Mouse (Mus musculus): ENCODE data around the gene Ctrb1.

- TF ChIP-seq CTCF (IDR thresholded peaks at IDR 0.05; ENCODE audit: low read depth) (no peak), EP300 (IDR thresholded peaks at IDR 0.05; ENCODE audit: low read depth) (no peak)
Measured at GRCm38 (mm10) chr8:111700740-111701139, 9.9 kb upstream of the Ctrb1 start.

Data from heart, postnatal 0 days (tissue).